Mouse (Mus musculus) cerebellum, adult 9-10 months (tissue): ENCODE measurements around the gene Adarb1.
"Not testable (repeated sequence)": the region's sequence is repeated elsewhere in the genome, so short reads cannot be mapped to it uniquely, and the experiment has no call there.

Experiments used
- DNase-seq: peaks from one replicate; pipeline ENCODE4 v3.0.0; 2022

Gene Adarb1

GRCm38 (mm10) chr10:77304840-77305533 lies 113.1 kb downstream of the Adarb1 start:
- DNase-seq = no peak

DNA sequence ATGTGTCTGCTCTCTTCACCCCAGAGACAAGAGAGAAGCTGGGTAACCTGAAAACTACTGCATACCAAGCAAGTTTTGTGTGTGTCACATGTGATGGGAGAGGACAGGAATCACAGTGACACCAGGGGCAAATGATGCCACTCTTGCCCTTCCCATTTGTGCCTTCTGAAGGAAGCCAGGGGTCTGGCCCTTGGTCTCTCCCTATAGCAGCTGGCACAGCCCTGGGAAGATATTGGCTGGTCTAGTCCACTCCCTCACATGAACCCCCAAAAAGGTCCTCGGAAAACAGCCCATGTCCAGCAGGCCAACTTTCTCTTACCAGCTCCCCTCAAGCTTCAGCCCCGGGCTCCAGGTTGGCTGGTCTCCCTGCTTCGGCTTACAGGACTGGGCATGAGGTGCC lies 113.7 kb downstream of the Adarb1 start:
- DNase-seq = no peak

- no peak for DNase-seq
Observed at GRCm38 (mm10) chr10:77300934-77301297, 117.2 kb downstream of the Adarb1 start.

GRCm38 (mm10) chr10:77300237-77300933 lies 117.7 kb downstream of the Adarb1 start:
- DNase-seq = no peak

GRCm38 (mm10) chr10:77299194-77299593 lies 118.9 kb downstream of the Adarb1 start:
- DNase-seq = no peak

GRCm38 (mm10) chr10:77298621-77299020 lies 119.4 kb downstream of the Adarb1 start:
- no peak for DNase-seq

GRCm38 (mm10) chr10:77294691-77295090 lies 123.4 kb downstream of the Adarb1 start:
- peak; percentile 92 for DNase-seq

GRCm38 (mm10) chr10:77290624-77291366 lies 127.3 kb downstream of the Adarb1 start:
- DNase-seq = no peak

DNA sequence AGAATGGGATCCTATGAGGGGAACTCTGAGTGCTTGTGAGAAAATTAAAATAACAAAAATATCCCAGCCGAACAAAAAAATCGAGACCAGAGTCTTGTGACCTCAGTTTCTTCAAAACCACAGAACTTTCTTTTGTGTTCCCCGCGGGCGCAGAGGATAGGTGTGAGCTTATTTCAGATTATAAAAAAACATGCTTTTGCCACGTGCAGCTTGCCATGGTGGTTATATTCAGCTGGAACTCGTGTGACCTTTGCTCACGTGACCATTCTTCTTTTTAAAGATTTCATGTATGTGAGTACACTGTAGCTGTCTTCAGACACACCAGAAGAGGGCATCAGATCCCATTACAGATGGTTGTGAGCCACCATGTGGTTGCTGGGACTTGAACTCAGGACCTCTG lies 128.5 kb downstream of the Adarb1 start:
- DNase-seq = no peak

DNA sequence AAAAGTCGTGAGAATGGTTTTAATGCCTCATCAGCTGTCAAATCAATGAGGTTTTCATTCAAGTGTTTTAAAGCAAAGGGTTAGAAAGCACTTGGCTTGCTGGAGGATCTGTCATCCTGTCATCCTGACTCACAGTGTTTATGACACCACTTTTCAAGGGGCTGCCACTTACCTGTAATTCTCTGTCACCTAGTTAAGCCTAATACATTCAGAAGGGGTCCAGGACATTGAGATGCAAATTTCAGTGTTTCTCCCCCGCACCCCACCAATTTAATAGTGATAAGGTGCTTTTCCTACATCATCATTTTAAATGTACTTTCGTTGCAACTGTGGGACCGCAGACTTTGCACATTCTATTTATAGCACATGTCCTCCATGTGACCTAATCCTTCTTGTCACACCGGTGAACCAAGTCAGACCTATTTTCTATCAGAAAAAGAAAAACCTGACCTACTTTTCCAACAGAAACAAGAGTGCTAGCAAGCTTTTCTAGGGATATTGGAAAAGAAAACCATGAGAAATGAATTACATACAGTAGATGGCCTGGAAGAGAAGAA lies 129.4 kb downstream of the Adarb1 start:
- DNase-seq = no peak

DNA sequence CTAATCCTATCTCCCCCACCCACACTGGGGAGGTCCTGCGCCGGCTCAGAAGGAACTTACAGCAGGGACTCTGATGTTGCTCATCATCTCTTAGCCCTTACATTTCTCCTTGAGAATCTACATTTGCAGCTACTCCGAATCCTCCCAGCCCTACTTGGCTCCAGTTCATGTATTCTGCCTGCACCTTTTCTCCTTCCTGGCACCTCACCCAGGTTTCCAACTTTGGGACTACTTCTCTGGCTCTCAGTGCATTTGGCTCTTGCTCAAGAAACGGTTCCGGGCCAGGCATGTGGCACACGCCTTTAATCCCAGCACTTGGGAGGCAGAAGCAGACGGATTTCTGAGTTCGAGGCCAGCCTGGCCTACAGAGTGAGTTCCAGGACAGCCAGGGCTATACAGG lies 130.4 kb downstream of the Adarb1 start:
- DNase-seq = no peak

GRCm38 (mm10) chr10:77284832-77285231 lies 133.2 kb downstream of the Adarb1 start:
- DNase-seq = no peak

- DNase-seq = peak; percentile 85
Observed at GRCm38 (mm10) chr10:77282822-77283221, 135.2 kb downstream of the Adarb1 start.

DNA sequence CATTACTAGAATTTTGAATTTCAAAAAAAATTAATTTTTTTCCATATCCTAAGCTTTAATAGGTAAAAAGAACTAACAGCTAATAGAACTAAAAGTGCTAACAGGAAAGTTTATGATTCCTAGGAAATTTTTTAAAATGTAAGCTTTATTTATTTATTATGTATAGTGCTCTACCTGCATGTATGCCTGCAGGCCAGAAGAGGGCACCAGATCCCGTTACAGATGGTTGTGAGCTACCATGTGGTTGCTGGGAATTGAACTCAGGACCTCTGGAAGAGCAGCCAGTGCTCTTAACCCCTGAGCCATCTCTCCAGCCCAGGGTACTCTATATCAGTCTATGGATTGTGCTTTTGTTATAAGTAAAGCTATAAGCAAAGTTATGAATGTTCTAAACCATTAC lies 136.0 kb downstream of the Adarb1 start:
- not testable (repeated sequence) for DNase-seq

- no peak for DNase-seq
Observed at GRCm38 (mm10) chr10:77273798-77274197, 144.3 kb downstream of the Adarb1 start.

DNA sequence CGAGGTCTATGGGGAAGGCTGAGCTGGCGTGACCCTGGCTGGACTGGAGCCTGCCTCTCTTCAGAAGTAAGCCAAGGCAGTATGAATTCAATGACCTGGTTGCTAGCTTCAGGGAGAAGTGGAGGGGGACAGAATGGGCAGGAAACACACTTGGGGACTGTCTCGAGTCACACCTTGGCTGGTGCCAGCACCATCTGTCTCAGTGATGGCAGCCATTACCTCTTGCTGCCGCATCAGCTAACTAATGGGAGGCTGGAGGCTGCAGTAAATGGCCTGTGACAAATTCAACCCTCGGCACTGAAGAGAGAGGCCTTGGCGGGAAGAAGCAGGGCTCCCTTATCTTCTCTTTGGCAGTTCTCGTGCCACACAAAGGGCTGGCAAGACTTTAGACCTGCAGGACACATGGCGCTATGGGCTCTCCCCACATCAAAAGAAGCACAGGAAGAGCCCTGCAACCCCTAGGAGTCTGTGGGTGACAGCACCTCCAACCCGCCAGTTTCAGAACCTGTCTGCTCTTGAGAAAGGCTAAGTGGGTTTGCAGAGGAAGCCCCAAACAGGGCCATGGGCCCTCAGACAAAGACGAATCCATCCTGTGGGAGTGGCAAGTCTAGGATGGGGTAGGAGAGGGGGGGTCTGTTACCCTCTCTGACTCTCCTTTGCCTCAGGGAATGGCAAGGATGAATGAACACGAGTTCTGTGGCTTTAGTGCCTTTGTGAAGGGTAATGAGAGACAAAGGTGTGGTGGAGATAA lies 144.9 kb downstream of the Adarb1 start:
- peak; percentile 93 for DNase-seq

DNA sequence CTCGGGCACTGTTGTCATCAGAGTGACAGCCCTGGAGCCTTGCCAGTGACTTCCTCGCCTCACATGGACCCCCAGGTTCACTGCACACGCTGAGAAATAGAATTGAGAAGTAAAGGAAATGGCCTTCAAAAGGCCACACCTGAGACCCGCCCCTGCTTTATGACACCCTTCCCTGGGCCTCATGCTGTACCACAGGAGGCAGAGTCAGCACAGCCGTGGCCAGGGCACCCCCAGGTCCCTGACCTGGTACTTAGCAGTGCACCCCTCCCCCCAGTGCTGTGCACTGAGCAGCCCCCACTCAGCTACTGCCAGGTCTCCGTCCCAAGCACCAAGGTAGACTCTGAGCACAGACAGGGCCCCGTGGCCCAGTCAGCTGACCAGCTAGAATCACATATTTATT lies 148.9 kb downstream of the Adarb1 start:
- no peak for DNase-seq

- DNase-seq = no peak
Observed at GRCm38 (mm10) chr10:77267027-77267426, 151.0 kb downstream of the Adarb1 start.

GRCm38 (mm10) chr10:77266281-77266680 lies 151.8 kb downstream of the Adarb1 start:
- no peak for DNase-seq

GRCm38 (mm10) chr10:77260166-77260875 lies 157.7 kb downstream of the Adarb1 start:
- peak; percentile 49 for DNase-seq

DNA sequence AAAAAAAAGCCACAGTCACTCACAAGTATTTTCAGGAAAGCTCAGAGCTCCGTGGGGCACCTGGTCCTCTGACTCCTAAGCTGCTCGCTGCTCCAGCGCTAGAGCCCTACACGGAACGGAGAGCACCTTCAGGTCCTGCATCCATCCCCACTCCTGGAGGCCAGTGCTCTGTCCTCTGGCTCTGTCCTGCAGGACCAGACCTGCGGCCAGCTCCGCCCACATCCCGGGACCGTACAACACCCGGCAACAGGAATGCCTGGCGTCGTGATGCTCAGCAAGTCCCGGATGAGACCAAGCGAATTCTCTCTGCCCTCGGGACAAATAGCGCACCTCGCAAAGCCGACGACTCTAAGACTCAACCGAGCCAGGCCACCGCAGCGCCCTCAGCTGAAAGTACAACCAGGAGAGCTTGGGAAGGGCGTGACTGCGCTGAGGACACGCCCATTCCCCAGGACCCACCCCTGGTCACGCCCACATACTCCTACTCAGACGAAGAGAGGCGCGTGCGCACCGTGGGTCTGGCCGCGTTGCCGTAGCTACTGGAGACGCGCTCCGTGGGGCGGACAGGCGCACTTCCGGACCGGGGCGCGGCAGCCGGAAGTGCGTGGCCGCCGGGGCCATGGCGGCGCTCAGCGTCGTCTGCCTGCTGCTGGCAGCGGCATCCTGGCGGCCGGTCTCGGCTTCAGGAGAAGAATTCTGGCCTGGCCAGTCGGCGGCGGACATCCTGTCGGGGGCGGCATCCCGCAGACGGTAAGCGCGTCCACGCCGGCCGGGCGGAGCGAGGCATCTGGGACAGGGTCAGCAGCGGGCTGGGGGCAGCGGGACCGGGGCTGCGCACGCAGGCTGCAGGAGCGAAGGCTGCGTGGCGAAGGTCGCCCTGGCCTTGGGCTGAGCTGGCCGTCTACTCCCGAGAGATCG lies 159.1 kb downstream of the Adarb1 start, which contains the start of gene Pofut2:
Pofut2 (plus strand) TSS at position 515 of the 918 bp plus-strand sequence.
- DNase-seq = peak; percentile 96
